Mouse (Mus musculus): ENCODE data around the gene Gprin1.

DNA sequence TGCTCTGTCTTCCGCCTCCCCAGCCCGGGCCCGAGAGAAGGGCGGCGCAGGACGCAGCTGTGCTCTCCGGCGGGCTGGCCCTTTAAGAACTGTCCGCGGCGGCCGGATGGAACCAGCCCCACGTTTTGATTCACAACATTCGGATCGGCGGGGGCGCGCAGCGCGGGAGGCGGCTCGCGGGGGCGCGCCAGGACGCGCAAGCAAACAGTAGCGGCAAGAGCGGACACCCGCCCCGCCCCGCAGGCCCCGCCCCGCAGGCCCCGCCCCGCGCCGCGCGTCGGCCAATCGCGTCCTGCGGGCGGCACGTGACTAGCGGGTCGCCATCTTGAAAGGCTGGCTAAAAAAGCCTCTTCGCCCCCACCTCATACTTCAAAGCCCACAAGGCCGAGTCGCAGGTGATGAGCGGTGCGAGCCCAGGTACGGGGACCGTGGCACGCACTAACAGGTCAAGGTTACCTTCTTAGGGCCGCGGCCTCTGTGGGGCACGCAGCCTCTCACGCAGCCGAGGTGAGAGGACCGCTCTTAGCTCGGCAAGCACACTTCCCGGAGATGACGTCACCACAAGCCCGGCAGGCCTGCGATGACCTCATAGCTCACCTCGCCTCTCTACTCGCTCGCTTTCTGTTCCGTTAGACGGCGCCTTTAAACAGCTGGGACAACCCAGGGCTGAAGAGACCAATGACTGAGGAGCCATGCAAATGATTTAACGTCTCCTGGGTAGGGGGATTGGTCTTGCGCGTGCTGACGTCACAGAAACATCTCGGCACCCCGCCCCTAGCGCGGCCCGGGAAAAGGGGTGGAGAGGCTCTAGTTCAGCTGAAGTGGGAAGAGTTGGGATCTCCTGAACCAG lies 61.9 kb downstream of the Gprin1 start:
- TF ChIP-seq CTCF (IDR thresholded peaks at IDR 0.05; ENCODE audit: low read depth) (no peak), EP300 (optimal IDR thresholded peaks at IDR 0.05) (no peak)

Data from stomach, postnatal 0 days (tissue).